Mouse (Mus musculus) neural tube, embryonic 15.5 days (tissue): ENCODE data around the gene Shisa2. TPM values are rescaled to one million over a fixed set of nuclear protein-coding genes. Genes with fewer than 3 reads are reported as not detected.

Experiments
- ATAC-seq: fragments of 200-750 bp; cut with Nextera tagmentation; 2 replicates; pipeline ENCODE4 v1.8.0; 2017; ENCODE audit warnings: mild to moderate bottlenecking, moderate TSS enrichment, moderate library complexity; ENCODE audit not compliant: low FRiP score
- H3K27ac ChIP-seq: fragments of 300-500 bp; sonication (generic); replicated peaks from 2 replicates; pipeline ENCODE4 v1.5.1; 2015; ENCODE audit warnings: mild to moderate bottlenecking, inconsistent platforms
- H3K27me3 ChIP-seq: fragments of 300-500 bp; sonication (generic); replicated peaks from 2 replicates; pipeline ENCODE4 v1.6.1; 2015; ENCODE audit warnings: inconsistent platforms
- H3K36me3 ChIP-seq: fragments of 300-500 bp; sonication (generic); 2 replicates; pipeline ENCODE4 v1.6.1; 2015; ENCODE audit warnings: inconsistent platforms
- H3K4me1 ChIP-seq: fragments of 300-500 bp; sonication (generic); 2 replicates; pipeline ENCODE4 v1.6.1; 2015; ENCODE audit warnings: inconsistent platforms
- H3K4me2 ChIP-seq: fragments of 300-500 bp; sonication (generic); 2 replicates; pipeline ENCODE4 v1.6.1; 2015; ENCODE audit warnings: inconsistent platforms, mild to moderate bottlenecking, moderate library complexity
- H3K4me3 ChIP-seq: fragments of 300-500 bp; sonication (generic); replicated peaks from 2 replicates; pipeline ENCODE4 v1.5.1; 2015; ENCODE audit warnings: mild to moderate bottlenecking, inconsistent platforms
- H3K9ac ChIP-seq: fragments of 300-500 bp; sonication (generic); replicated peaks from 2 replicates; pipeline ENCODE4 v1.6.1; 2015; ENCODE audit warnings: mild to moderate bottlenecking, inconsistent platforms
- H3K9me3 ChIP-seq: fragments of 300-500 bp; sonication (generic); replicated peaks from 2 replicates; pipeline ENCODE4 v1.6.1; 2016; ENCODE audit warnings: inconsistent platforms
- WGBS: fragments of 180-500 bp; shearing (Covaris S2); methylation state at CpG from one replicate; pipeline ENCODE4 v1.1.7; 2015; ENCODE audit warnings: mixed read lengths; 5-methylcytosine and 5-hydroxymethylcytosine counted together
- polyA plus RNA-seq: library from polyadenylated mRNA; unstranded; fragments of >200 nt; fragmentation: Nextera tagmentation; extraction: Ambion mirVana; gene quantifications from 2 replicates; pipeline ENCODE4 v1.2.1, GENCODE M21; 2015

Shisa2 gene
- polyA plus RNA-seq, 1 experiment from 2014 or later = 6.0 TPM

DNA sequence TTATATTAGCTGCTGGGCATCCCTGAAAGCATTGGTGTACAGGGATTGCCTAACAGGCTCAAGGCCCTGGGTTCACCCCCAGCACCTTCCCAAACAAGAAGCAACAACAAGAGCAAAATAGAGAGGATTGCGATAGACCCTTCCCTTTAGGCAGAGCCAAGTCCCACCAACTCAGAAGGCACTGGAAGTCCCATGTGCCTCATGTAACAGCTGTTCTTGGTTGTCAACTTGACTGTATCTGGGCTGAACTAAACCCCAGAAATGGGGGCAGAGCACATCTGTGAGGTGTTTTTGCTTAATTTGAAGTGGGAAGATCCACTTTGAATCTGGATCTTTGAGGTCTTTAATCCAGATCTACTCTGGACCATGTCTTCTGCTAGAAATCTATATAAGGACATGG, 32.0 kb downstream of the Shisa2 start:
- Histone ChIP-seq H3K27ac (no peak overlapping the region), H3K36me3 (no peaks in the 10 kb centered on the region), H3K4me2 (no peak overlapping the region), H3K4me3 (no peak overlapping the region), H3K9ac (no peak overlapping the region), H3K4me1 (no peaks in the 10 kb centered on the region), H3K27me3 (no peaks in the 10 kb centered on the region), H3K9me3 (no peaks in the 10 kb centered on the region)
- no peak for ATAC-seq
- WGBS = 97% methylated on average over 1 of the region's 1 CpGs

DNA sequence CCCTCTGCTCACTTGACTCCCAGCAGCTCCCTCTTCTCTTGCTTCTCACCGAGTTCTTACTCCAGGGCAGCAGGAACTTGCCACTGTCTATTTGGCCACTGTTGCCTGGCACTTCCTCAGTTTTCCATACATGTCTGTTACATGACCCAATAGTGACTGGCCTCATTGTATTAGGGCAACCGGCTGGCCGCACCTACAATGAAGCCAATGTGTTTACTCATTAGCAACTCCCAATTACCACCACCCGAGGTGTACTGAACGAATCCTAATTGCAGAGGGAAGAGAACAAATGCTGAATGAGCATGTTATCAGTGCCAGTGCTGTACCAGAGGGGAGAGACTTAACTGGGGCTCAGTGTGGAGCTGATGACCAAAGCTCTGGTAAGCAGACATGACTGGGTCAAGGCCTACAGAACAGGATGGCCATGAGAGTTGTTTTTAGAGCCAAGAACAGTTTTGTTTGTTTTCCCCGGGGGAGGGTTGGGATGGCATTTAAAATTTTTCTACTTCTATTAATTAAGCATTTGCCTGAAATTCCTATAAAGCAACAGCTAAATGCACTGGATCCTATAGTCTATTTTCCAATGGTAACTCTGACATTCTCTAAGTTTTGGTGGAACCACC, 47.9 kb downstream of the Shisa2 start:
- H3K9me3 ChIP-seq = no peaks in the 10 kb centered on the region
- 65% methylated on average over 6 of the region's 6 CpGs for WGBS
- peaks cover 16% of the 10 kb centered on the region for H3K4me1 ChIP-seq
- H3K4me2 ChIP-seq = no peak overlapping the region
- no peak for ATAC-seq
- H3K9ac ChIP-seq = no peak overlapping the region
- no peak overlapping the region for H3K27ac ChIP-seq
- no peaks in the 10 kb centered on the region for H3K27me3 ChIP-seq
- no peaks in the 10 kb centered on the region for H3K36me3 ChIP-seq
- H3K4me3 ChIP-seq = no peak overlapping the region

DNA sequence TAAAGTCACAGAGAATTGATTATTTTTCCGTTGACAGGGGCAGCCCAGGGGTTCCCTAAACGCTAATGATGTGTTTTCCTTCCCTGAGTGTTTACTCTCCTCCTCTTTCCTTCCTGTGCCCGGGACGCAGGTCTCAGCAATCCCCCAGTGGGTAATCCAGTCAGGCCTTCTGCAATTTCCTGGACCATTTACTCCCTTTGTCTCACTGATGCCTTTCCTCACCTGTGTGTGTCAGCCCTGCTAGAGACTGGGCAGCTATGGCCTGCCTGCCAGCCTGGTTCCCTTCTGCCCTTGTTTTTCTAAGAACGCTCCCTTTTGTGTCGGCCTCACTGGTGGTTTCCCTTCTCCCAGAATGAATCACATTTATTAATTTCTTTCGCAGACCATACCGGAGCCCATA, 49.4 kb downstream of the Shisa2 start:
- H3K4me3 ChIP-seq = no peak overlapping the region
- peaks cover 16% of the 10 kb centered on the region for H3K4me1 ChIP-seq
- H3K27ac ChIP-seq = 0 out of 2 replicates have a peak overlapping the region, but pooled peaks have one; percentile 2
- H3K4me2 ChIP-seq = no peak overlapping the region
- no peak overlapping the region for H3K9ac ChIP-seq
- H3K36me3 ChIP-seq = no peaks in the 10 kb centered on the region
- WGBS = 12% methylated on average over 8 of the region's 8 CpGs
- H3K9me3 ChIP-seq = no peaks in the 10 kb centered on the region
- ATAC-seq = peak; percentile 60
- no peaks in the 10 kb centered on the region for H3K27me3 ChIP-seq

DNA sequence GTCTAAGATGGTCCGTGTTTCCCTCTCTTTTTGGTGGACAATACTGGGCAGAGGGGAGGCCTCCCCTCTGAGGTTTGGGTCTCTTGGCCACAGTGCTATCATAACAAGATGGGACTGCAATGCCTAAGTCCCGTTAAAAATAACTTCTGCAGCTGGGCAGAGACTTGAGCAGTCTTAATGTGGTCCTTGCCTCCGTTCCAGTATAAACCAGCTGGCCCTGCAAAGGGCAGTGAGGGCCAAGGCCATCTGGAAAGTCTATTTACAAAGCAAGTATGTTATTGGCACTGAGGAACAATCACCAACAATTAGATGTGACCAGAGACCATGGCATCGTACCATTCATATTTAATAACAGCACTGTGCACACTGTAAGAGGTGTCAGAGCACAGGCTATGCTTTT, 50.2 kb downstream of the Shisa2 start:
- Histone ChIP-seq H3K4me3 (no peak overlapping the region), H3K27ac (no peak overlapping the region), H3K9me3 (no peaks in the 10 kb centered on the region), H3K36me3 (no peaks in the 10 kb centered on the region), H3K9ac (no peak overlapping the region), H3K4me1 (peaks cover 16% of the 10 kb centered on the region), H3K27me3 (no peaks in the 10 kb centered on the region), H3K4me2 (no peak overlapping the region)
- WGBS = 80% methylated on average over 4 of the region's 4 CpGs
- no peak for ATAC-seq

DNA sequence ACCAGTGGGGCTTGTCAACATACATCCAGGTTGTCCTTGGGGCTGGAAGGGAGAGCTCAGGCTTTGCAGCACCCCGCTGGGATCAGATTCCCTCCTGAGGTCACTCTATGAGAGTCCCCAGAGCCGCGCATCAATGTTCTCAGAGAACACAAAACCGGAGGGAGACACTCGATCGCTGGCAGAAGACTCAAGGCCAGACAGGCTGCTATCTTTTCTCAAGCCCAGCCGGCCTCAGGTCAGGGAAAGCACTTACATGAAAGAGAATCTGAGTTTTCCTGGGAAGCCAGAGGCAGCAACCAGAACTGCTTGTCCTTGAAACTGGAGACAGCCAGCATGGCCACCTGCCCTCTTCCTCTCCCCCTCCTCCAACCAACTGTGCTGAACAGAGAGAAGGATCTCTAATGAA, 52.5 kb downstream of the Shisa2 start:
- H3K27me3 ChIP-seq = no peaks in the 10 kb centered on the region
- no peaks in the 10 kb centered on the region for H3K36me3 ChIP-seq
- no peak for ATAC-seq
- H3K4me2 ChIP-seq = no peak overlapping the region
- H3K9me3 ChIP-seq = no peaks in the 10 kb centered on the region
- peaks cover 16% of the 10 kb centered on the region for H3K4me1 ChIP-seq
- WGBS = 77% methylated on average over 7 of the region's 7 CpGs
- H3K4me3 ChIP-seq = no peak overlapping the region
- no peak overlapping the region for H3K9ac ChIP-seq
- no peak overlapping the region for H3K27ac ChIP-seq

Other genes starting within 250 kb of the Shisa2 start
- gene Phf11c, start 229.9 kb upstream of the Shisa2 start, polyA plus RNA-seq = 0.23 and 0.57 TPM in 2 replicates
- 3.9 and 7.1 TPM in 2 replicates for gene Setdb2, start 184.4 kb upstream of the Shisa2 start, polyA plus RNA-seq
- 19.8 and 25.1 TPM in 2 replicates for gene Cab39l, start 184.3 kb upstream of the Shisa2 start, polyA plus RNA-seq
- gene Cdadc1, start 27.3 kb upstream of the Shisa2 start, polyA plus RNA-seq = 31.1 and 37.6 TPM in 2 replicates